Mouse (Mus musculus): ENCODE measurements around the gene Slc9a3r2. TPM values are rescaled to one million over a fixed set of nuclear protein-coding genes. Genes with fewer than 3 reads are reported as not detected.
A peak's percentile ranks its signal among the peaks of the same experiment; 100 is the strongest.

Gene Slc9a3r2
- 30.2 and 33.2 TPM in 2 replicates for polyA plus RNA-seq (2016; fragmentation: Nextera tagmentation; extraction: Ambion mirVana)

- H3K27ac ChIP-seq (replicated peaks): peak within 1 kb of the TSS; percentile 82
- DNase-seq (ENCODE audit: low spot score): peak; percentile 71
These were observed at the start of gene Slc9a3r2 for GRCm38 (mm10) chr17:24650070-24650616. TSS of gene Slc9a3r2 (minus strand) at chr17:24650327.

GRCm38 (mm10) chr17:24699473-24699872 lies 49.3 kb upstream of the Slc9a3r2 start:
- 86% methylated on average over 2 of the region's 2 CpGs for whole genome bisulfite sequencing
- Histone ChIP-seq H3K27ac (replicated peaks) (no peak overlapping the region), H3K4me1 (peaks cover 26% of the 10 kb centered on the region), H3K36me3 (peaks cover 51% of the 10 kb centered on the region), H3K9me3 (replicated peaks) (no peaks in the 10 kb centered on the region), H3K4me3 (no peak overlapping the region), H3K27me3 (ENCODE audit: low read depth, poor library complexity, severe bottlenecking) (peaks cover 3% of the 10 kb centered on the region; the same call in 1 of the 2 replicates)
- DNase-seq (ENCODE audit: low spot score): no peak

More at GRCm38 (mm10) chr17:24650070-24650616, at the start of gene Slc9a3r2:
- peak within 1 kb of the TSS; percentile 77 for H3K4me3 ChIP-seq
- H3K9me3 ChIP-seq (replicated peaks): no peaks in the 10 kb centered on the region
- peaks cover 24% of the 10 kb centered on the region for H3K4me1 ChIP-seq
- under 1% methylated on average over 34 of the region's 41 CpGs for WGBS
- H3K36me3 ChIP-seq: no peaks in the 10 kb centered on the region
- peaks cover 66% of the 10 kb centered on the region for H3K27me3 ChIP-seq (ENCODE audit: low read depth, poor library complexity, severe bottlenecking)

GRCm38 (mm10) chr17:24698715-24699114 lies 48.6 kb upstream of the Slc9a3r2 start:
- Histone ChIP-seq H3K9me3 (replicated peaks) (no peaks in the 10 kb centered on the region), H3K4me1 (peaks cover 31% of the 10 kb centered on the region), H3K36me3 (peaks cover 49% of the 10 kb centered on the region), H3K27me3 (ENCODE audit: low read depth, poor library complexity, severe bottlenecking) (peaks cover 3% of the 10 kb centered on the region; the same call in 1 of the 2 replicates), H3K4me3 (no peak overlapping the region), H3K27ac (replicated peaks) (no peak overlapping the region)
- DNase-seq (ENCODE audit: low spot score): no peak
- WGBS: 67% methylated on average over 9 of the region's 9 CpGs

GRCm38 (mm10) chr17:24697985-24698384 lies 47.9 kb upstream of the Slc9a3r2 start:
- no peak overlapping the region for H3K4me3 ChIP-seq

GRCm38 (mm10) chr17:24696011-24696697 lies 46.0 kb upstream of the Slc9a3r2 start, which contains the start of the genes Gfer and Noxo1:
TSS of gene Gfer (minus strand) at chr17:24696156.
TSS of gene Noxo1 (plus strand) at chr17:24696234.
- DNase-seq (ENCODE audit: low spot score): peak; percentile 89
- peaks cover 16% of the 10 kb centered on the region for H3K27me3 ChIP-seq (ENCODE audit: low read depth, poor library complexity, severe bottlenecking)
- WGBS: under 1% methylated on average over 76 of the region's 76 CpGs
- peak within 1 kb of the TSS; percentile 92 for H3K27ac ChIP-seq (replicated peaks)
- H3K9me3 ChIP-seq (replicated peaks): no peaks in the 10 kb centered on the region
- peaks cover 31% of the 10 kb centered on the region for H3K4me1 ChIP-seq
- peak within 1 kb of the TSS; percentile 88 for H3K4me3 ChIP-seq
- peaks cover 41% of the 10 kb centered on the region for H3K36me3 ChIP-seq

More at GRCm38 (mm10) chr17:24697985-24698384, 47.9 kb upstream of the Slc9a3r2 start:
- H3K9me3 ChIP-seq (replicated peaks): no peaks in the 10 kb centered on the region
- no peak for DNase-seq (ENCODE audit: low spot score)
- H3K27me3 ChIP-seq (ENCODE audit: low read depth, poor library complexity, severe bottlenecking): peaks cover 3% of the 10 kb centered on the region; the same call in 1 of the 2 replicates
- 20% methylated on average over 5 of the region's 5 CpGs for WGBS
- H3K4me1 ChIP-seq: peaks cover 31% of the 10 kb centered on the region
- H3K27ac ChIP-seq (replicated peaks): no peak overlapping the region
- peaks cover 48% of the 10 kb centered on the region for H3K36me3 ChIP-seq

- Histone ChIP-seq H3K4me1 (peaks cover 31% of the 10 kb centered on the region), H3K27ac (replicated peaks) (peak overlapping the region; percentile 92), H3K4me3 (peak overlapping the region; percentile 88), H3K36me3 (peaks cover 35% of the 10 kb centered on the region), H3K9me3 (replicated peaks) (no peaks in the 10 kb centered on the region), H3K27me3 (ENCODE audit: low read depth, poor library complexity, severe bottlenecking) (peaks cover 23% of the 10 kb centered on the region)
- 8% methylated on average over 51 of the region's 51 CpGs for WGBS
- DNase-seq (ENCODE audit: low spot score): no peak
These were observed 45.3 kb upstream of the Slc9a3r2 start for GRCm38 (mm10) chr17:24695326-24696010.

- WGBS: 91% methylated on average over 5 of the region's 5 CpGs
- peaks cover 23% of the 10 kb centered on the region for H3K36me3 ChIP-seq
- H3K4me1 ChIP-seq: peaks cover 50% of the 10 kb centered on the region
- H3K27ac ChIP-seq (replicated peaks): no peak overlapping the region
- peaks cover 50% of the 10 kb centered on the region for H3K27me3 ChIP-seq (ENCODE audit: low read depth, poor library complexity, severe bottlenecking)
- DNase-seq (ENCODE audit: low spot score): no peak
- H3K9me3 ChIP-seq (replicated peaks): no peaks in the 10 kb centered on the region
- H3K4me3 ChIP-seq: no peak overlapping the region; the same call in 1 of the 2 replicates
These were observed 42.3 kb upstream of the Slc9a3r2 start for GRCm38 (mm10) chr17:24692385-24692784.

- Histone ChIP-seq H3K27me3 (ENCODE audit: low read depth, poor library complexity, severe bottlenecking) (peaks cover 68% of the 10 kb centered on the region), H3K27ac (replicated peaks) (peak within 1 kb of the TSS; percentile 80), H3K4me3 (peak within 1 kb of the TSS; percentile 81), H3K36me3 (peaks cover 23% of the 10 kb centered on the region), H3K9me3 (replicated peaks) (no peaks in the 10 kb centered on the region), H3K4me1 (peaks cover 36% of the 10 kb centered on the region)
- DNase-seq (ENCODE audit: low spot score): peak; percentile 55
- under 1% methylated on average over 55 of the region's 55 CpGs for WGBS
These were observed 39.3 kb upstream of the Slc9a3r2 start, which contains the start of gene Syngr3 for GRCm38 (mm10) chr17:24689251-24690081. TSS of gene Syngr3 (minus strand) at chr17:24689955.

GRCm38 (mm10) chr17:24687599-24687998 lies 37.5 kb upstream of the Slc9a3r2 start:
- Histone ChIP-seq H3K4me1 (peaks cover 31% of the 10 kb centered on the region), H3K27me3 (ENCODE audit: low read depth, poor library complexity, severe bottlenecking) (peaks cover 67% of the 10 kb centered on the region), H3K4me3 (peak overlapping the region; percentile 44), H3K27ac (replicated peaks) (0 out of 2 replicates have a peak overlapping the region, but pooled peaks have one; percentile 4), H3K9me3 (replicated peaks) (no peaks in the 10 kb centered on the region), H3K36me3 (peaks cover 8% of the 10 kb centered on the region)
- no peak for DNase-seq (ENCODE audit: low spot score)
- 20% methylated on average over 23 of the region's 23 CpGs for WGBS

- DNase-seq (ENCODE audit: low spot score): peak; percentile 47
- WGBS: 2% methylated on average over 25 of the region's 25 CpGs
- Histone ChIP-seq H3K9me3 (replicated peaks) (no peaks in the 10 kb centered on the region), H3K4me3 (peak overlapping the region; percentile 44), H3K4me1 (peaks cover 31% of the 10 kb centered on the region), H3K27me3 (ENCODE audit: low read depth, poor library complexity, severe bottlenecking) (peaks cover 63% of the 10 kb centered on the region), H3K36me3 (peaks cover 8% of the 10 kb centered on the region), H3K27ac (replicated peaks) (0 out of 2 replicates have a peak overlapping the region, but pooled peaks have one; percentile 4)
These were observed 37.0 kb upstream of the Slc9a3r2 start for GRCm38 (mm10) chr17:24687146-24687595.

GRCm38 (mm10) chr17:24686514-24686913 lies 36.4 kb upstream of the Slc9a3r2 start:
- H3K27me3 ChIP-seq (ENCODE audit: low read depth, poor library complexity, severe bottlenecking): peaks cover 59% of the 10 kb centered on the region
- peaks cover 11% of the 10 kb centered on the region for H3K36me3 ChIP-seq
- peak; percentile 47 for DNase-seq (ENCODE audit: low spot score)
- peak overlapping the region; percentile 28 for H3K4me3 ChIP-seq
- H3K9me3 ChIP-seq (replicated peaks): no peaks in the 10 kb centered on the region
- 31% methylated on average over 16 of the region's 16 CpGs for WGBS
- H3K4me1 ChIP-seq: peaks cover 31% of the 10 kb centered on the region
- H3K27ac ChIP-seq (replicated peaks): no peak overlapping the region
